Mouse (Mus musculus): ENCODE measurements at regions not wholly inside any gene's neighbourhood (a gene's known extent, or its start where the extent isn't known, plus 50 kb on each side); places are given as distances from the start of the nearest gene placed in this dataset.

DNA sequence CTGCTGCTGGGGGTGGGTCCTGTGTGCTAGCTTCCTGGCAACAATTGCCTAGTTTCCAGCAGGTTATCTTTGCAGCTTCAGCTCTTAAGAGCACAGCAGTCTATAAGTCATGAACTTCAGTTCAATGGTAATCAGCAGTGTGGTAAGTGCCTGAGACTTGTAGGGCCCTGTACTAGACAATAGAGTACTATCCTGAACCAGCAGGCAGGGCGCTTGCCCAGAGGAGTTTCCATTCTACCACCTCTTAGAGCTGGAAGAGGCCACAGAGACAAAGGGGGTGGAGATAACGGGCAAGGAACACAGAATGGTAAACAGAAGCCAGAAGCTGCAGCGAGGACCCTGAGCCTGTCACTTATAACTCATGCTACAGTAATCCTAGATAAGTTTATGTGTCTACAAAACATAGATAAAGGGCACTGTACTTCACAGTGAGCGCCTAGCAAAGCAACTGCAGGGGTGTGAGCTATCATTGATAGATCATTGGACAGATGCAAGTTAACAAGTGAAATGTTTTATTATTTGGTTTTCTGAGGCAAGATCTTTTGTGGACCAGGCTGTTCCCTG is 79.7 kb upstream of the Bcl6 start:
- TF ChIP-seq CTCF (IDR thresholded peaks at IDR 0.05; ENCODE audit: low read depth): no peak
- no peak for TF ChIP-seq EP300 (IDR thresholded peaks at IDR 0.05; ENCODE audit: low read depth)

Measured in heart, postnatal 0 days (tissue).